Mouse (Mus musculus) erythroid progenitor cell, adult 5-6 weeks (primary cell): ENCODE data around the gene Gfpt1. TPM values are rescaled to one million over a fixed set of nuclear protein-coding genes. Genes with fewer than 3 reads are reported as not detected.

Experiments
- ATAC-seq: replicated peaks from 2 replicates; pipeline ENCODE4 v1.8.0; 2016; ENCODE audit warnings: moderate number of reproducible peaks, mild to moderate bottlenecking, moderate TSS enrichment, inconsistent platforms; ENCODE audit not compliant: poor library complexity, low FRiP score, severe bottlenecking
- total RNA-seq, 2 experiments: library from RNA; stranded (forward) in 1 of 2; stranded (reverse) in 1 of 2; fragments of 150-400 nt in 1 of 2; fragments of 186-747, 209-891 nt in 1 of 2; gene quantifications; 2 replicates each; pipeline versions ENCODE4 v1.2.3 to v1.2.4; 2015 to 2017; ENCODE audit warnings: low replicate concordance in 2 of 2

The Gfpt1 gene
- total RNA-seq, 2 experiments from 2014 or later = 4.8 to 11.7 TPM

DNA sequence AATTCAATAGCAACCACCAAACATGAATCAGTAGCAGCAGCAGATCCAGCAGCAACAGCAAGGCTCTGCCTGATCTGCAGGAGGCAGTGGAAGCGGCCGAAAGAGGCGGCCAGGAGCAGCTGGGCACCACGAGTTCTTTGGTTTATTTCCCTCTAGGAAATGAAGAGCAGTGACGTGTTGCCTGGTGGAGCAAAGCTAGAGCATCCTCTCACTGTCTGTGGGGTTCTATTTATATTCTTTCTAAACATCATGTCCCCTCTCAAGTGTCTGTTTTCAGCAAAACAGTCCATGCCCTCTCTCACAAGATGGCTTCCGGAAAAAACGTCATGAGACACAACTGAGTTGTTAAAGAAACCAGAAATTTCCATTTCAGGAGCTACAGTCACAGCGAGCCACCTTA lies 3.5 kb upstream of the Gfpt1 start:
- no peak for ATAC-seq

GRCm38 (mm10) chr6:87040971-87041370 lies 1.7 kb upstream of the Gfpt1 start:
- ATAC-seq = no peak

DNA sequence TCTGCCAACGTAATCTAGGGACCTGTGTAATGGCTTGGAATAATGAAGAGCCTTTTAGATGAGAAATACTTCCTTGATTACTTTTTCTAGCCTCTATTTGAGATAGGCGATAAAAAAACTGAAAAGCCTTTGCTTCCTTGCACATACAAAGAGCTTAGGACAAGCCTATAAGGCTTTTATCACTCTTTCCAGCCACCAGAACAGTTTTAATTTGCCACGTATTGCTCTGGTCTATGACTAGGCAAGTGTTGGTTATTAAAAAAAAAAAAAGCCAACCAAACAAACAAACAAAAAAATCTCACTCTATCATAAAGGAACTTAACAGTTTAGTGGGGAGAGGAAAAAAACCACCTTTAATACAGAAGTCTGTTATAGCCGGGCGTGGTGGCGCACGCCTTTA lies 1.2 kb upstream of the Gfpt1 start:
- no peak for ATAC-seq

DNA sequence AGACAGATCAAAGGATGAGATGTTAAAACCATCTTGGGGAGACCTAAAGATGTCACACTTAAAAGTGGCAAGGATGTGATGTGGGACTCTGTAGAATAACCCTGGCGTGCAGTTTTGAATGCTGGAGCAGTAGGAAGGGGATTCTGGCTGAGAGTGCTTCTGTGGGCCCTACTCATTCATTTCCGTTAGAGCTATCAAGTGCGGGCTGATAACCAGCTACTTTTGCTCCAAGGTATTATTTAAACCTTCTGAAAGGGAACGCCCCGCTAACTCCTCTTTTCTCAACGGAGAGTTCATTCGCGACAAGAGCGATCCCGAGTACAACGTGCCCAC lies 676 bp upstream of the Gfpt1 start:
- no peak for ATAC-seq

DNA sequence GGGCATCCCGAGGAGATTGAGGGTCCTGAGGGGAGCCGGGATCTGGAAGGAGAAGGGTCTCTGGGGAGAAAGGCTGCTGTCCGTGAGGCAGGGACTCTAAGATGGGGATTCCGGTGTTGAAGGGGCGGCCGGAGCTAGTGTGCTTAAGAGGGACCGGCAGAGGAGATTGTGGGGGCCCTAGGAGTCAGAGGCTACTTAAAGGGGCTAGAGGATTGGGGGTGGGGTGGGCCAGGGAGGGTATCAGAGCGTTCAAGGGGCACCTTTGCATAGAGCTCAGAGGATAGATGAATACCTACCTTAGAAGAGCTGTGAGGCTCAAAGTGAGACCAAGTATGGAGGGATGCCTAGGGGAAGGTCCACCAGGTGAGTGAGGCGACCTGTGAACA lies 478 bp downstream of the Gfpt1 start:
- no peak for ATAC-seq

- ATAC-seq = no peak
Measured at GRCm38 (mm10) chr6:87044895-87045294, 2.2 kb downstream of the Gfpt1 start.

DNA sequence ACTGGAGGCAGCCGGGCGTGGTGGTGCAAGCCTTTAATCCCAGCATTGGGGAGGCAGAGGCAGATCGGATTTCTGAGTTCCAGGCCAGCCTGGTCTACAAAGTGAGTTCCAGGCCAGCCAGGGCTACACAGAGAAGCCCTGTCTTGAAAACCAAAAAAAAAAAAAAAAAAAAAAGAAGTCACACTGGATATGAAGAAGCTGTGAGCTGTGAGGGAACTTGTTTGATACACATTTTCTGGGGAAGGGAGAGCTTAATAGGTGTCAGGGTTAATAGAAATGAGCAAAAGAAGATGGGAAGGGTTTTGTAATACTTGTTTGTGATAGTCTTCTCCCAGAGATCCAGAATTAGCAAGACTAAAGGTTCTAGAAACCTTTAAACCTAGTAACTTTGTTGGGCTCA lies 2.9 kb downstream of the Gfpt1 start:
- ATAC-seq = no peak

- ATAC-seq = peak; percentile 49; the same call in 1 of the 2 replicates
Measured at GRCm38 (mm10) chr6:87048712-87049111, 6.1 kb downstream of the Gfpt1 start.

- ATAC-seq = no peak
Measured at GRCm38 (mm10) chr6:87051886-87052425, 9.3 kb downstream of the Gfpt1 start.

DNA sequence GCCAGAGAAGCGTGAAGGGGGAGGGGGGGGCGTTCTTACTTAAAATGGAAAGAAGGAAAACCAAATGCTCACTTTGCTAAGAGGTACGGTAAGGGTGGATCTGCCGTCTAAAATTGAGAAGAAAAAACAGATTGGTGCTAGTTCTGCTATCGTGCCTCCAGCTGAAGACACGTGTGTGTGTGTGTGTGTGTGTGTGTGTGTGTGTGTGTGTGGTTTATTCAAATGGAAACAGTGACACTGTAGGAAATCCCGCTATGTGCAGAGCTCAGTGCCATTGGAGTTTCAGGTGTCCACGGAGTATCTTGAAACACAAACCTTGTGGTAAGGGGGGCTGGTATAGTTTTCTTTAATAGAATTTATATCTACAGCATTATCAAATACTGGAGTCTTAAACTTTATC lies 11.5 kb downstream of the Gfpt1 start:
- ATAC-seq = no peak

GRCm38 (mm10) chr6:87059754-87060153 lies 17.1 kb downstream of the Gfpt1 start:
- ATAC-seq = no peak

DNA sequence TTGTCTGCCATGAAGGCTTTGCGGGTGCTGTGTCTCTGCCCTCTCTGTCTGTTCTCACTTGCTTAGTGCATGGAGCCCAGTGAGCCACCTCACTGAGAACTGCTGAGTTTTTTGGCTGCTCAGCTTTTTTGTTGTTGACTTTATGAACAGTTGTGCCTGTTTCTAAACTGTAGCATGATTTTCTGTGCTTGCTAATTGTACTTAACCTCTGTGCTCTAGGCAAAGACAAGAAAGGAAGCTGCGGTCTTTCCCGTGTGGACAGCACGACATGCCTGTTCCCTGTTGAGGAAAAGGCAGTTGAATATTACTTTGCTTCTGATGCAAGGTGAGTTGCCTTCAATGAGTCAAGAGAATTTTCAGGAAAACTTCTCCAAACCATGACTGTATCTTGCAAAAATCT lies 20.9 kb downstream of the Gfpt1 start:
- no peak for ATAC-seq

- no peak for ATAC-seq
Measured at GRCm38 (mm10) chr6:87068209-87068608, 25.6 kb downstream of the Gfpt1 start.

DNA sequence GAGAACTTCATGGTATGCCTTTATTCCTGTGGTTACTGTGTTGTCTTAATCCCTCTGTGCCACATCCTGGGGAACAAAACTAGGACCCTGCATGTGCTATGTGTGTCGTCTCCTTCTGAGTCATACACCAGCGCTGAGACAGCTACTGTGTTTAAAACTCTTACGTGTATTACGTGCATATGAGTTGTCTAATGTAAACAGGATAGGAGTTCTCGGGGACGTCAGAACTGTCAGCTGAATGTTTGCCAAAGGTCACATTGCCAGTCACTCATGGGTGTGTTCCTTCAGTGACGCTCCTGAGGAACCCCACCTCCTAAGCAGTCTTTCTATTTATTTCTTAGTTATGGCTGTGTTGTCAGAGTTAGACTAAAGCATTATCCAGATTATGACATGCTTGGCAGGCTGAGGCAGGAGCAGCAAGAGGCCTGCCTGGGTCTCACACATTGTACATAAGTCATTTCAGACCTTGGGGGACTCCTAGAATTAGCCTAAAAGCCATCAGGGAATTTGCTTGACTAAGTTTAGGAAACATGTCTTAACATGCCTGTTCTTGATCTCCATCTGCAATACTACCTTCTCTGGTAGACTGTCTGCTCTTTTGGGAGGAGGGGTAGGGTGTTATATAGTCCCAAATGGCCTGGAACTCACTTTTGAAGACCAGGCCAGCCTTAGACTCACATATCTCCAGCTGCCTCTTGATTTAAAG lies 26.7 kb downstream of the Gfpt1 start:
- no peak; the same call in 1 of the 2 replicates for ATAC-seq

- ATAC-seq = no peak
Measured at GRCm38 (mm10) chr6:87070641-87071040, 28.0 kb downstream of the Gfpt1 start.

DNA sequence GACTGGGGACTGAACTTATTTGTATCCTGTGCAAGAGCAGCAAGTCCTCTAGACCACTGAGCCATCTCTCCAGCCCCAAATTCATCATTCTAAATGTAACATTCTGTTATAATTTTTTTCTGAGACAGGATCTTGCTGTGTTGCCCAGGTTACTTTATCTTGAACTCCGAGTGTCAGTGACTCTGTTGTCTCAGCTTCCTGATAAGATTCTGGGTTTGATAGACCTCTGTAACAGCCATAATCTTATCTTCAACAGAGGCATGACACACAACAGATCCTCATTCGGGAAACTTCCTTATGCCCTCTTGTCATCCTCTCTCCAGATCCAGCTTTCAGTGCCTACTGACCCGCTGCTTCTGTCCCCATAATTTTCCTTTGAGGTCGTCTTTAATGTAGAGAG lies 30.1 kb downstream of the Gfpt1 start:
- ATAC-seq = no peak

DNA sequence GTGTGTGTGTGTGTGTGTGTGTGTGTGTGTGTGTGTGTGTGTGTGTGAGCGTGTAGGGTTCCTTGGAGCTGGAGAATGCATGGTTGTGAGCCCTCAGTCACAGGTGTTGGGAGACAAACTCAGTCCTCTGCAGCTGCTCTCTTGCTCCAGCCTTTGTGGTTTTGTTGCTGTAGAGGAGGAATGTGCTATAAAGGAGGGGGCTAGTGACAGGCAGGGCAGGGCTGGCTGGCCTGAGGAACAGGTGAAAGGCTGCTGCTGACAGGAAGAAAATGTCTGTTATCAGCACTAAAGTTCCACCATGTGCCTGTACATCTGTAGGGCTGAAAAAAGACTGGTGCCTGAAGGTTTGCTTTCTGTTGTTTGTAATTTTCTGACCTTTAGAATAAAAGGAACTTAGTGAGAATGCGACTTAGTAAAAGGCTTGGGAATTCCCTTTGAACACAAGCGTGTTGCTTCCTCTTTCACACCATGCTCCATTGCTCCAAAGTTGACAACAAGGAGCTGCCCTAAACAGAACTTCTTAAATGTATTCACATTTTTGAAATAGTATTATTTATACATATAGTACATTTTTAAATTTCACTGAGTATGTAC lies 32.5 kb downstream of the Gfpt1 start:
- ATAC-seq = no peak

DNA sequence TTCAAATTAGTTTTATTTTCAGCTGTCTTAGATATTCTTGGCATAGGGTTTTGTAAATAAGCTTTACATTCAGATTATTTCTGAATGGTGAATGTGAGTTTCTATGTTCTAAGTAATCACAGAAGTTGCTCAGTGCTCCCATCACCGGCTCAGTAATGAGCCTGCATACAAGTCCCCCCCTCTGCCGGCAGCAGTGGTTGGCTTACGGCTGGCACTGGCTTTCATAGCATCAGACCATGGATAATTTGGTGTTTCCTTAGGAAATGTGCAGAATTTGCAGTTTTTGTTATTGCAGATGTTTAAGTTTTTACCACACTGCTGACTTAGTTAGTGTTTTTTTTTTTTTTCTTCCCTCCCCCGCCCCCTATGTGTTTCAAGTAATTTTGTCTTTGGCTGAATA lies 36.8 kb downstream of the Gfpt1 start:
- ATAC-seq = no peak

DNA sequence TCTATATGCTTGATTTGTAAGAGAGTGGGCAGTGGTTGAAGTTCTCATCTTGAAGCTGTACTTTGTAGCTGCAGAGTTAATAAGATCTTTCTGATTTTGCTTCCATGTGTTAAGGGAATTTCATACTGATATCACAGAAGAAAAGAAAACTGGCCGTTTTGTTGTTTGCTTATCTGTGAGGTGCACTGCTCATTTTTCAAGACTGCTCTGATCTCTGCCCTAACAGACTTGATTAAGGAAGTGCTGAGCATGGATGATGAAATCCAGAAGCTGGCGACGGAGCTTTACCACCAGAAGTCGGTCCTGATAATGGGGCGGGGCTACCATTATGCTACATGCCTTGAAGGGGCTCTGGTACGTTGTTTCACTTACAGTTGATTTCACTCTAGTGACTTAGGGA lies 42.4 kb downstream of the Gfpt1 start:
- no peak for ATAC-seq

DNA sequence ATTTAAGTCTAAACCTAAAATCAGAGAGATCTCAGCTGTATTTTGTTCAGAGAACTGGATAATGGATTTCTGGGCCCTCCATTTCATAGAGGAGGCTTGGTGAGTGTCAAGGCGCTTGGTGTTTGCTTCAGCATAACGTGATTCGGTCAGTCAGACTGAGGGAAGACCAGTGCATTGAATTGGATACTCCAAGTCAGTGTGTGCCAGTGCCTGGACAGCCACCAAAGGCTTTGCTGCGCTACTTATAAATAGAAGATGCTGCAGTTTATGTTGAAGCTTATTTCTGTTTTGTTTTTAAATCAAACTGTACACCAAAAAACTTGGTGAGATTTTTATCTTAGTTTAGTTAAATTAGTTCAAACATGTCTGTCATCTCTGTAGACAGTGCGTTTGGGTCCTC lies 45.7 kb downstream of the Gfpt1 start:
- ATAC-seq = no peak

DNA sequence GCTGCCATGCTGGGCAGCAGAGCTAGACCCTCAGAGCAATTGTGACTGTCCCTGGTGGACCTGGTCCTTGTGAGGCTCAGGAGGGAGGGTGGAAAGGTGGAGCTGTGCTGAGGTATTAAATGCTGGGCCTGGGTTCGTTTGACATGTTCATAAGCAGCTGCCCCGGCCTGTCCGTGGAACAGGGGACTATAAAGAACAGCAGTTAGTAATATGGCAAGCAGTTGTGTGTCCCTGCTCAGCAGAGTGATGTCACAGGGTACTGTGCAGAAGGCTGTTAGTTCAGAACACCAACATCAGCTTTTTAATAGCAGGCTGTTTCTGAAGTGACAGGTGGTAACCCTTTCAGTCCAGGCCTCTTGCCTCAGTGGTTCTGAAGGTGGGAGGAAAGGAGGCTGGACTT lies 48.2 kb downstream of the Gfpt1 start:
- ATAC-seq = no peak

- peak; percentile 92 for ATAC-seq
Measured at GRCm38 (mm10) chr6:87092476-87092875, 49.8 kb downstream of the Gfpt1 start.
